Mouse (Mus musculus) heart, adult 18-20 months (tissue): ENCODE measurements at regions not wholly inside any gene's neighbourhood (a gene's known extent, or its start where the extent isn't known, plus 50 kb on each side); places are given as distances from the start of the nearest gene placed in this dataset.

ENCODE experiments used
- DNase-seq, 2 experiments: peaks; one replicate each; pipeline ENCODE4 v3.0.0; 2021 to 2022; ENCODE audit warnings: mixed read lengths in 1 of 2

GRCm38 (mm10) chr2:9691906-9692305 is 189.1 kb upstream of the 4930412O13Rik start:
- DNase-seq, result no peak

GRCm38 (mm10) chr2:9693351-9693750 is 187.7 kb upstream of the 4930412O13Rik start:
- no peak for DNase-seq

DNA sequence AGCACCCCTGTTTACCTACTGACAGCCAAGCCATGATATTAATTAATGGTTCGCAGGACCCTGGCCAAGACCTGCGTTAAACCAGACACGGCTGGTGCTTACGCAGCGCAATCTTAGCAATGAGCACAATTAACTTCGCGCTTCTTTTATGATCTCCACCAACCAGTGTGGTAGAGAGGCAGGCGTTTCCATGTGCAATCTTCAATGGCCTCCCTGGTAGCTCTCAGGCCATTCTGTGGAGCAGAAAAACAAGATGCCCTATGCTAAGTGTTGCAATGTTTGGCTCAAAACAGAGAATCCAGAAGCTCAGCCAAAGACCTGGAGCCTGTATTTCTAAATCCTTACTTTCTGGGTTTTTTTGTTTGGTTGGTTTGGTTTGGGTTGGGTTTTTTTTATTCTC is 186.9 kb upstream of the 4930412O13Rik start:
- DNase-seq, result no peak

DNA sequence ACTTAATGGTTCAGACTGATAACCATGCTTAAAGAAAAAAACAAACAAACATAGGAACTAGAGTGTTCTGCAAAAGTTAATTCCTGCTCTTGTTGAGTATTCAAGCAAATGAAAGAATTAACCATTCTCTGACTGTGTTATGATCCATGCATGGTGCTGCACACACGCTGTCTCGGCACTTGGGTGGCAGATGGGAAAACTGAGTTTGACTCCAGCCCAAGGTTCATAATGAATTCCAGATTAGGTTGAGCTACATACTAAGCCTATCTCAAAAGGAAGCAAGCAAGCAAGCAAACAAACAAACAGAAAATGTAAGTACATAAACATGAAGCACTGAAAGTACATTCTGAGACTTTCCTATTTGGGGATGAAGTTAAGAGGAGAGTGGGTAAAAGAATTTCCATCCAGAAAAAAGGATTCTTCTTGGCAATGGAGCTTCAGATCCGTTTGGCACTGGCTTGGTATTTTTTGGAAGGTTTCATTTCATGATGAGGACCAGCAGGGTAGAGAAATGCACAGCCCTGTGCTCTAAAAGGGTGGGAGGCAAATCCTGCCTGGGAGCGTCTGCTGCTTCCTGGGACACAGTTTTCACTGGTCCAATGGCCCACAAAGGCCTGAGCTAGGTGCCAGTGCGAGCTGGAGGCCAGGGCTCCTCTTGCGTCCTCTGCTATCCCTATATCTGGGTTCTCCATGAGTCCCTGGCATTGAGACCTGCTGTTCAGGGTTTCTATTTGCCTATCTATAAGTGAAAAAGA is 183.3 kb upstream of the 4930412O13Rik start:
- no peak for DNase-seq

GRCm38 (mm10) chr2:9704266-9704665 is 176.8 kb upstream of the 4930412O13Rik start:
- DNase-seq, result no peak

- no peak for DNase-seq
Observed at GRCm38 (mm10) chr2:9709466-9709865, 171.6 kb upstream of the 4930412O13Rik start.

- DNase-seq, result no peak
Observed at GRCm38 (mm10) chr2:9717904-9718303, 163.1 kb upstream of the 4930412O13Rik start.

GRCm38 (mm10) chr2:9733243-9733642 is 147.8 kb upstream of the 4930412O13Rik start:
- DNase-seq, result no peak

GRCm38 (mm10) chr2:9744181-9744580 is 136.9 kb upstream of the 4930412O13Rik start:
- DNase-seq, result no peak

DNA sequence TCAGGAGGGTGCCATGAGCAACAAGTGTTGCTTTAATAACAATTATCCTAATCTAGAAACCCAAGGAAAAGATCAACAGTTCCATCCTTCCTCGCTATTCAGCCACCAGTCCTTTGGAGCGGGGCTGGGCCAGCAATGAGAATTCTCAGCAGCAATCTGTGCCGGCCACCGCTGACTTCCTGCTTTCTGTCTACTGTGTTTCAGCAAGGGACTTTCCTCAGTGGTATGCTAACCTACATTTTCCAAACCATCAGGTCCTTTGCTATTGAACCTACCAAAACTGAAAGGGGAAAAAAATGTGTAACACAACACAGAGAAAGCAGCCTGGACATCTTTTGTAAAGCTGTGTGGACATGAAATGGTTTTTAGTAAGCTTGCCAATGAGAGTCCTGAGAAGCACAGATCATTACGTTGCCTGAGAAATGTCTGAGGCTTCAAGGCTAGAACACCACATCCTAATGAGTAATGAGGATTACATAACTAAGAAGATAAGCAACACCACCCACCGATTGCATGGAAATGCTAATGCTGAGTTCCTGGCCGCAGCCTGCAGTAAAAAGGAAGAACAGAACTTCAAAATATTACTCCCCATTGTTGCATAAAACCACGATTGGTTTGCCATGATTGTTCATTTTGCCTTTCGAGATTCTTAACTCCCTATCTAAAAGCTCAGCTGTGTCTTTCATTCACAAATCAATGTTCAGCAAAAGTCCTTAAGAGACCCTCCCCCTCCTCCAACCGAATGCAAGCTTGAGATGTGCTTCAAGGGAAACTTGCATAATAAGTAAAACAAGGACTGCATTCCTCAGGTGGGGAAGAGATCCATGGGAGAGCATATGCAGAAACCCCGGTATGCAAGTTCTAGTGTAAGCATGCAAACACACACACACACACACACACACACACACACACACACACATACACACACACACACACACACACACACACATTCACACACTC is 130.9 kb upstream of the 4930412O13Rik start:
- DNase-seq, result peak; percentile 11 to 43

DNA sequence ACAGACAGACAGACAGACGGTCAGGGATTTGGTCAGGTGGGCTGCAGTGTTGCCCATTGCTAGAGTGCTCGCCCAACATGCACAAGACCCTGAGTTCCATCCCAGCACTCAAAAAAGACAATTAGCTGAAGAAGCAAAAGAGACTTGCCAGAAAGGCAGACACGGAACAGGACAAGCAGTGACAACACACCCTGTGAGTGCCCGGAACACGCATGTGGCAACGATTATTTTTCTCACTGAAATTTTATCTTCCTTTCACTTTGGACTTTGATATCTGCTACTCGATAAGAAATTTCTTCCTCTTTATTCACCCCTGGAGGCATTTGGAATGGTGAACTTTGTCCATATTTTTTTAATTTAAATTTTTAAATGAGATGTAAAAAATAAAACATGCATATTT is 127.4 kb upstream of the 4930412O13Rik start:
- no peak for DNase-seq

DNA sequence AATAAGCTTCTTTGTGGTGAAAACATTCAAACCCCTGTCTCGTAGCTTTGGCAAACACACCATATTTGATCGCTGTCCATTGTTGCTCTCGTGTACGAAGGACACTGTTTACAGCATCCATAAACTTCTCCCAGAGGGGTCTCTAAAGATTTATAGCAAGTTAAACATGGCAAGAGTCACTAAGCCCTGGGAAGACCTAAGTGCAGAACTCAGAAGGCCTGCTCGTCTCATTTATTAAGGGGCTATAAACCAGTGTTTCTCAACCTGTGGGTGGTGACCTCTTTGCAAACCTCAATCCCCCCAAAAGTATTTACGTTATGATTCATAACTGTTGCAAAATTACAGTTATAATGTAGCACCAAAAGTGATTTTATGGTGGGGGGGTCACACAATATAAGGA is 126.9 kb upstream of the 4930412O13Rik start:
- DNase-seq, result no peak

- no peak for DNase-seq
Observed at GRCm38 (mm10) chr2:9757770-9758420, 123.2 kb upstream of the 4930412O13Rik start.

GRCm38 (mm10) chr2:9758983-9759382 is 122.1 kb upstream of the 4930412O13Rik start:
- DNase-seq, result no peak

GRCm38 (mm10) chr2:9759389-9760104 is 121.5 kb upstream of the 4930412O13Rik start:
- no peak for DNase-seq

- no peak for DNase-seq
Observed at GRCm38 (mm10) chr2:9780159-9780558, 100.9 kb upstream of the 4930412O13Rik start.

GRCm38 (mm10) chr2:9782698-9783097 is 98.4 kb upstream of the 4930412O13Rik start:
- DNase-seq, result no peak

DNA sequence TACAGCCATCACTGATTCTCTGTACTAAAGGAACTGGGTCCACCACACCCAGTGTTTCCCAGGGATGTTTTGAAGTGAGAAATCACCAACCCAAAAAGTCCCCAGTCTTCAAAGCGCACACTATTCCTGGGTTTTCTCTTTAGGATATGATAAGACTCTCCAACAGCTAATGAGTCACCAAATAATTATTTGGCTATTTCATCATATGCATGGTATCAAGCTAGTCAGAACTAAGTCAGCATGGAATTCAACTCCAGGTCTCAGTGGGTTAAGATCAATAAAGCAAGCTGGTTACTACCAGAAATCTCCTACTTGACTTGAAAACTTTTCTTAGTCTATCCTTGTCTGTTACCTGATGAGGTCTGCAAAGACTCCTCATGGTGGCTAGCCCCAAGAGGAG is 89.1 kb upstream of the 4930412O13Rik start:
- no peak for DNase-seq

DNA sequence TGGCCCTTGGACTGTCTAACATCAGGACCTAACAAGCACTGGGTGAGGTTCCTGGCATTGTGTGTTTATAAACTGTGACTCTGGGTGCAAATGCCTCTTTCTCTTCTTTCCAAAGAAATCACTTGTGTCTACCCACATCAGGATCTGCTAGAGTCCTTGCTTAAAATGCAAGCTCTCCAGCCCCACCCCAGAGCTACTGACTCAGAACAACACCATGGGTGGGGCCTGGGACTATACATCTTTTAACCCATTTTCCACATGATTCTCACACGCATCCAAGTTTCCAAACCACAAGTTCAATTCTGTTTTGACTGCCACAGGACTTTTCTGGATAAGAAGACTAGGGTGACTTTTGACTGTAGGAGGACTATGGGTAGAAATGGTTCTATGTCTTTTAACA is 88.7 kb upstream of the 4930412O13Rik start:
- no peak for DNase-seq

GRCm38 (mm10) chr2:9795401-9795800 is 85.7 kb upstream of the 4930412O13Rik start:
- DNase-seq, result no peak

GRCm38 (mm10) chr2:9801484-9801883 is 79.6 kb upstream of the 4930412O13Rik start:
- no peak for DNase-seq

GRCm38 (mm10) chr2:9804306-9804705 is 76.7 kb upstream of the 4930412O13Rik start:
- peak; percentile 22 to 32 for DNase-seq
